Mouse (Mus musculus) cerebellum, adult 11 months (tissue): ENCODE measurements around the gene Nkd2.

Experiments used
- DNase-seq: peaks from one replicate; pipeline ENCODE4 v3.0.0; 2022

Gene Nkd2

DNA sequence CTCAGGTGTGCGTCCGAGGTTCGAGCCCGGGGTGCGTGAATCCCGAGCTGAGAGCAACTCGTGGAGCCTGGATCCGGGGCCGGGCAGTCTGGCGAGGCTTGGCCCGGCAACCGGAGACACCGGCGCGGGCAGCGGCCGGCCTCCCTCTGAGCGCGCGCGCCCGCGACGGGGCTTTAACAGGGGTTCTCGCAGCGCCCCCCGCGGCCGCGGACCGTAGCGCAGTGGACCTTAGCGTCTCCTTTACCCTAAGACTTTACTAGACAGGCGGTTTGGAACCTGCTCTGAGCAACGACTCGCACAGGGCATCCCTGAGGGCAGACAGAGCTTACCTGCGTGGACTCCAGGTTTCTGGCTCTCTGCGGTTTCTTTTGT, at the start of gene Nkd2:
Nkd2 (minus strand) TSS at position 167 of the 372 bp plus-strand sequence.
- peak; percentile 8 for DNase-seq

DNA sequence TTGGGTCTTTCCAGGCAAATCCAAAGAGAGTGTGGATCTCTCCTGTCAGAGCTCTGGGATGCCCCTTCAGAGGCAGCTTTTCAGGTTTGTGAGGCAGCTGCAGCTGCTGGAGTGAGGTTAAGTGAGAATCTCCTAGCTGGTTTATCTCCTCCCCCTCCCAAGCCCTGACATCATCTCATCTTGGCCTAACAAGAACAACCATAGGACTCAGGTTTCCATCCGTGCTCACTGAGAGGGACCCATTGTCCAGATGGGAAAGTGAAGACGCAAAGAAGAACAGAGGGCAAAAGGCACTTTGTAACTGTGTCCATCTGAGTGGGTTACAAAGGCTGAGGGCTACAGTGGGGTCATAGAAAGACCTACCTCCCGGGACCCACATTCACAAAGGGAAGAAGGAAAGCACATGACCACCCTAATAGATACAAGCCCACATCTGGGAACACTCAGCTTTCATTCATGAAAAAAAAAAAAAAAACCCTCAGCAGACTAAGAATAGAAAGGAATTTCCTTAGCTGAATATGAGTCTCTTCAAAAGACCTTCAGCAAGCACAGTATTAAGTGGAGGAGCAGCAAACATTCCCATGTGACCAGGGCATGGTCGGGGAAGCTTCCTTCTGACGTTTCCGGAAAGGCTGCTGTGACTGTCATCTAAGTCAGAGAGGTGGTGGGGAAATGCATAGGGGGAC, 45.2 kb upstream of the Nkd2 start:
- DNase-seq = no peak

DNA sequence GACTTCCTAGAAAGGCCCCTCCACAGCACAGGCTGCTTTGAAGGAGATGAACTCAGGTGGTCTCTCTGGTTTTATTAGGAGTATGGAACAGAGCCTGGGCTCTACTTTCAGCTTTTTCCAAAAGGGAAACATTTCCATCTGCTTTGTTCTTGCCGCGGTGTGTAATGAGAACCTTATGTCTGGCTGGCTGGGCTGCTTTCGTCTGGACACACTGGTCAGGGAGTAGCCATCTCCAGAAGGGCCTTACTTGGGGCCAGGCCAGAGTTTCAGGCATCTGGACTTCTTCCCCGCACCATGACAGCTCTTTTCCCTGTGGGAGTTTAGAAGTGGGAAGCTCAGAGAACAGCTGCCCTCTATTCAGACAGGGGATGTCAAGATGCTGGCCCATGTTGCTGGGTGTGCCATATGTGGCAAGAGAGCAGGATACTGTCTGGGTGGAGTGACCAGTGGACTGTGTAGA, 40.0 kb upstream of the Nkd2 start:
- no peak for DNase-seq

DNA sequence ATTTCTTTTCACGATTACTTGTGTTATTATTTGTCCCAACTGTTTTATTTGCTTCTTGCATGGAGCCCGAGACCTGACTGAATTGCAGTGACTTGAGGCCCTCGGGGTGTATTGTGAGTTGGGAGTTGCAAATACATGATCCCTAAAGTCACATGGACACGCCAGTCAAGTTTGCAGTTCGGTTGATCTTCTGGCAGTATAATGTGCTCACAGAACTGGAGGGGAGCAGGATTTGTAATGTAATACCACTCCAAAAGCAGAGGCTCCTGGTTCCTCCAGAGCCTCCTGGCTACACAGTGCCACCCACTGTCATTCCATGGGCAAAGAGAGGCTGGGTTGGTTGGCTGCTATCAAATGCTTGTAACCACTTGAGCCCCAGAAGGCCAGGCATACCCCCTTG, 39.2 kb upstream of the Nkd2 start:
- DNase-seq = no peak

DNA sequence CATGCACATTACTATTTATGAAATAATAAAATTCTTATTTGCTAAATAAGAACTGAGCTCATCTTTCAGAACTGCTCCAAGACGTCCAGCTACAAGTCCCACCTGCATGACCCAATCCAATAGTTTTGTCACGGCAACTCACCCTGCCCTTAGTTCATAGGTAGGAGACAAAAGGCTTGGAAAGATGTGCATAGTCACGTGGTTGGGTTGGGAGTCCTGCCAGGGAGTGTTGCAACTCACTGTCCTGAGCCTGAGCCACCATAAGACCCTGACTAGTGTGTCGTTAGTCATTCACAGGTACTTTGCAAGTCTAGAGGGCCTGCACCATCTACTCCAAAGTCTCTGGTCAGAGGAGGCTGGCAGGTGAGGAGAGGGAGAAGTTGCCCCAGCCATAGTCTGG, 38.6 kb upstream of the Nkd2 start:
- DNase-seq = no peak

DNA sequence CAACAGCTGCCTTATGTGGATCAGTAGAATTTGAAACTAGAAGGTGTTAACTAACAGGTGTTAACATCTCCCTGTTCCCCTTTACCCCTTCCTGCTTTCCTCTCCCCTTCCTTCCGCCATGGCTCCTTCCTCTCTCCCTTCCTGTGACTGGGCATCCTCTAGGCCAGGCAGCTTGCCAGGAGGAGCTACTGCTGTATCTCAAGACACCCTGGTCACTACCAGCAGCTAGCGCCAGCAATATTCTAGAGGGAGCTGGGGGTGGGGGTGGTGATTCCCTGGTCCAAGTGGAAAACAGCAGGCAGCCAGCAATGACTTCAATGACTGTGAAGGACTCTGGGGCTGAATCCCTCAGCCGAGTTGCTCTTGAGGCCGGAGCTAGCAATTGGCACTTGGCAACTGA, 38.2 kb upstream of the Nkd2 start:
- no peak for DNase-seq

DNA sequence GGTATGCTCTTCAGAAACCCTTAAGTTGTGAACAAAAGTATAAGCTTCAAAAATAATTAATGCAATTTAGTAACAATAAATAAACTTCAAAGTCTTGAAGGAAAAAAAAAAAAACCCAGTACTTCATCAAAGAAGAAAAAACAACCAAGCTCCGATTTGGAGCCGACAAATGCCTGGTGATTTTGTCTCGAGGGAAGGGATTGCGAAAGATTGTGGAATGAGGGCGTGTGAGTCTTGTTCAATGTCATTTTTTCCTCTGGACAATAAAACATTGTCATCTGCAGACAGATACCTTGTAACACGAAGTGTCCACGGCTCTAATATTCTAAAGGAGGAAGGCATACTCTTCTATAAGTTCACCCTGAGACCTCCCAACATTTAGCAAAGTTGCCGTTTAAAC, 33.9 kb upstream of the Nkd2 start:
- no peak for DNase-seq

DNA sequence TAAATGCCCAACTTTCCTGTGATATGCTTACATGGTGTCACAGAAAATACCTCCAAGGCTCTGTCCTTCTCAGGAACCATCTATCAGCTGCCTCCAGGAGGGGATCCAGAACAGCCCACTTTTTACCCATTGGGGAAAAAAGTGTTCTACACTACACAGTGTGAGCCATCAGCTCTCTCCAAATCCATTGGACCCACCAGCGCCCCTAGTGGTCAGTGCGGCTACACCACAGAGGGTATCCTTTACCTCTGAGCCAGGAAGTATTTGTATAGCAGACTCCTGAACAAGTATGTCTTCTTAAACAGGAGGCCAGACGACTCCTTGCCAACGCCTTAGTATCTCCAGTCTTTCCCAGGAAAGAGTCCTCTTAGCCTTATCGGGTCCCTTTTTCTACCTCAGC, 32.4 kb upstream of the Nkd2 start:
- no peak for DNase-seq

DNA sequence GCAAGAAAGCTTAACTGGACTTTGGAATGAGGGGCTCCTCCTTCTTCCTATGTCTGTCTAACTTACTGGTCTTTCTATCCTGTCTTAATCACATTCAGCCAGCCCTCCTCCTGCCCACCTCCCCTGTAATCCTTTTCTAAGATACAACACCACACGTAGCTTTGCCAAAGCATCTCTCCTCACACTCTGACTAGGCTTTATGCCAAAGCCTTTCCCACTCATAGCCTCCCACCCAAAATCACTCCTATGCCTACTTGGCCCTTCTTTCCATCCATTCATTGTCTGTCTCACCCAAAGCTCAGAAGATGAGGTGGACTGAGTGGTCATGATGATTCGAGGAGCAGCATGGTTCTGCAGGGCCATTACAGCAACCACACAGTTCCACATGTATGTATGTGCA, 24.7 kb upstream of the Nkd2 start:
- DNase-seq = no peak

DNA sequence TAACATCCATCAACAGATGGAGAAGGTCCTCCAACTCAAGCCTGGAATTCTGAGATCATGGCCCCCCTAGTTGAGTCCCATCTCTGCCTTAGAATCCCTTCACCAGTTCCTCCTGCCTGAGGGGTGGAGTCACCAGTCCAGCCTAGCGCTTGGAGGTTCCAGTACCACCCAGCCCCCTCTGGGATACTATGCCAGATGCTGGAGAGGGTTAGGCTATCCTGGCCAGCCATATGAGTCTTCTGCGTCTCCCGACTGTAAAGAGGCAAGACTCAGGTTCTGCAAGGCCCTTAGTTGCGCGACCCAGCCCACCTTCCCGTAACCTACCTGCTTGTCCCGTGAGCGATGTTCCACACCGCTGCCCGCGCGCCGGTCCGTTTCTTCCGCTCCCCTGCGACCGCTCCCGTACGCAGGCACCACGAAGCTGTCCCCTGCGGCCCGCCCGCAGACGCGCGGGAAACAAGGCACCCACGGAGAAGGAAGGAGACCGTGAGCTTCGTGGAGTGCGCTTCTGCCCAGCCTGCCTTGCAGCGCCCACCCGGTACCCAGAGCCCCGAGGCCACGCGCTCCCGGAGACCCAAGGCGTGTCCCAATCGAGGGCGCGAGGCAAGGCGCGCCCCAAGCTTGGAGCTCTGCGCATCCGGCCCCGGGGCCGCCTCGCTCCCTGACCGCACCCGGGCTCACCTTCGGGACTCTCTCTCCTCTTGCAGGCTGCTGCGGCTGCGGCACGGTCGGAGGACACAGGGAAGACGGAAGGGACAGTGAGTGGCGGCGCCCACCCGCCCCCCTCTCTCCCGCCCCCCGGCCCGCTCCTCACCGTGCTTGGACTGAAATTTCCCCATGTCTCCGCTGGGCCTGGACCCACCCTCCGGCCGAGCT, 604 bp downstream of the Nkd2 start:
- DNase-seq = no peak

DNA sequence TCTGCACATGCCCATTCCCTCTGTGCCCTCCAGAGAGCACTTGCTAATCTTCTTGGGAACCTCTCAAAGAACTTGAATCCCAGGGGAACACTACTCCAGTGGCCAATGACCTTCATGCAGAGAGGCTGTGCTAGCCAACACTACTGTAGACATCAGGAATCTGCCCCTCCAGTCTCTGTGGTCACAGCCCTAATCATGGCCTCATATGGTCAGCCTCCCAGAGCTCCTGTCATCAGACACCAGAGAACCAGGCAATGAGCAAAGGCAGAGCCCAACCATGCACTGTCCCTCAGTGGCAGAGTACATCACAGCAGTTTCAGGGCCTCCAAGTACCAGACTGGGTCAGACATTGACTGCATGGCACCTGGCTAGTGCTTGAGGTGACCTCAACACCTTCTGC, 4.7 kb downstream of the Nkd2 start:
- DNase-seq = no peak

DNA sequence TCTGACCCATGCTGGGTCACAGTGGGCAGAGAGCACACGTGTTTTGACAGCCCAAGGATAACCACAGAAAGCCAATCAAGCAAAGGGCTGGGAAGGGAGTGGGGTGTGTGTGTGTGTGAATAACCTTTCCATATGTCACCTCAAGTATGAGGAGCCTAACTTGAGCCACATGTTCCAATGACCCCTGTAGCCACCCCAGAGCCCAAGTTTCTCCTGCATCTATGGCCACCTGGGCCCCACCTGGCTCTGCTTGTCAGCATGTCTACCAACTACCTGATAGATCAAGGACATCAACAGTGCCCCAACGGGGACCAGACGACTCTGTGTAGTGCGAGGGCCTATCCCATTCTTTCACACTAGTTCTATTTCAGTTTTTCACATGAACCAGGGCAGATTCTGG, 7.7 kb downstream of the Nkd2 start:
- no peak for DNase-seq

DNA sequence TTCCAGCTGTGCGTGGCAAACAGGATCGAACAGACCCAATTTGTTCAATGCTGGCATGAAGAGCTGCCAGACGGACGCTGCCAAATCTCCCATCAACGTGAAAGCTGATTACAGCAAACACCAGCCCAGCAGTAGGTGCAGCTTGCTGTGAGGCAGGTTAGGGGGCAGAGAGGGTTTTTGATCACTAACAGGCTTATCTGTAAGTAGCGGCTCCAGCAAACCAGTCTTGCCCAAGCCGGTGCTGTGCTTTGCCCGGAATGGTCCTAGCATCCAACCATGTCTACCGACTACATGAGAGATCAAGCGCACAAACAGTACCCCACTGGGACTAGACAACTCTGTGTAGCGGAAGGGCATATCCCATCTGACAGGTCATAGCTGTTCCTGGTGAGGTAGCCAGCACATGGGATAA, 8.3 kb downstream of the Nkd2 start:
- no peak for DNase-seq

DNA sequence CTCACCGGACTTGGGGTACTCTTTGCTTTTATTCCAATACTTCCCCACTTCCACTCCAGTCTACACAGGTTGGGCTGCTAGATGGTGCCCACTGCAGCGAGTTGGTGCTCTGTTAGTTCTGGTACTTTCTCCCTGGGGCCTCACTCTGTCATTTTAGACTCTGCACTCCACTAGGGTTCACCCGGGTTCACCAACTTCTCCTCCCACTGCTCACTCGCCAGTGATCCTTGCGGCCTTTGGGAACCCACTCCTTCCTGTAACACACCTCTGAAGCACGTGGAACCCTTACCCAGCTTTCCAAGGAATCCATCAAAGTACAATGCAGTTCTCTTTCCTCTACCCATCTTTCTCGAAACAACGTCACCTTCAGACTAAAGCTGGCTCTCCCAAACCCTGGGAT, 9.7 kb downstream of the Nkd2 start:
- DNase-seq = no peak

DNA sequence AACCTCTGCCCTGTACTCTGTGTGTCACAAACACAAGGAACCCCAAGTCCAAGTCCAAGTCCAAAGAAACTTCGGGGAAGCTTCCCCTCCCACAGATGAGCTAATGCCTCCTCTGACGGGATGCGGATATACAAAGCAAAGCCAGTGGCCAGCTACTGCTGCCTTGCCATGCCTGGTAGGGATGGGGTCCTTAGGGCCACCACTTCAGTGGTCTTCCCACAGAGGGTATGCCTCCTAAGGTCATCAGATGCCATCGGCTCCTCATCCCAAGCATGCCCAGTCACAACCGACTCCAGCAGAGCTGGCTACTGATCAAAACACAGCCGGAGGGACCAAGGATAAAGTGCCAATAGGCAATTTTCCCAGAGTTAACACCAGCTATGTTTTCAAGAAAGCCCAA, 10.9 kb downstream of the Nkd2 start:
- DNase-seq = no peak

DNA sequence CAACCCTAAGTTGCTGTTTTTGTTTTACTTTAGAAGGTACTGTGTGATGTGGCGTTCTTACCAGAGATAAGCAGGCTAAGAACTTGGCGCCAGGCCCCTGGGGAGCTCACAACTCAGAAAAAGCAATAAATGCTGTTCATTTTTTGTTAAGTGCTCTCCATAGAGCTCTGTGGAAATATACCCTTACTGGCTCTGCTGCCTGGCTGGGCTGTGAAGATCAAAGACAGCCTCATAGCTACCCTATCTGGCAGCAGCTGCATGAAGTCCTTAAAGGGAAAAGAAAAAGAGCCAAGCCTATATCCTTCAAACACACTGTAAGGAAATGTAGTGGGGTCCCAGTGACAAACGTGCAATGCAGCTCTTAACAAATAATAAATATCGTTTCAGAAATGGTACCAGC, 11.6 kb downstream of the Nkd2 start:
- DNase-seq = no peak

DNA sequence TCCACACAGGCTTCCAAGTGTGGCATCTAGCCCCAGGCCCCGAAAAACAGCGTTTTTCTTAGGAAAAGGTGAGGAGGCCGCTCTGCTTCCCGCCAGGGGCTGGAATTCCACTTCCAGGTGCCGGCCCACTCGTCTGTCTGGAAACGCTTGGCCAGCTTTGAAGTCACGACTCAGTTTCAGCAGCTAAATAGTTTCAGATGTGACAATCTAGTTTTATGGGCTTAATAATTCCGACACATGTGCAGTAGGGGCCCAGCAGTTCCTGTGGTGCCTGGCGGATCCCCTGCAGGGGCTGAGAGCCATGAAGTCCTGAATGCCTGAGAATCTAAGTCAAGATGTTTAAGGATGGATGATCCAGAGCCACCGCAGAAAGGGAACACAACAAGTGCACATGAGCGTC, 13.6 kb downstream of the Nkd2 start:
- no peak for DNase-seq

DNA sequence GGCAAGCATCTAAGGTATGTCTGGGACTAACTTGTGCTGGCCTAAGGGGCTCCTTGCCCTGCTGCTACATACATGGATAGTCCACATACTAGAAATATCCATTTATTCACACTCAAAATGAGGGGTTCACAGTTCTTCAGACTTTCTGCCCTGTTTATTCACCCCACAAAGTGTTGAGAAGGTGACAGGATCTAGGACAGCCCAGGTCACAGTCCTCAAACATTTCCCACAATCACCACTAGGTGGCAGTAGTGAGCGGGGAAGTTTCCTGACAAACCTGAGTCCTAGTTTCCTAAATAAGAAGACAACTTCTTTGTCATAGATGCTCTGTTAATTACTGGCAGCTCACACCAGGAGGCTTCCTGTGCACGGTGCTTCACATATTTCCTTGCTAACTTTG, 15.9 kb downstream of the Nkd2 start:
- DNase-seq = peak; percentile 21

DNA sequence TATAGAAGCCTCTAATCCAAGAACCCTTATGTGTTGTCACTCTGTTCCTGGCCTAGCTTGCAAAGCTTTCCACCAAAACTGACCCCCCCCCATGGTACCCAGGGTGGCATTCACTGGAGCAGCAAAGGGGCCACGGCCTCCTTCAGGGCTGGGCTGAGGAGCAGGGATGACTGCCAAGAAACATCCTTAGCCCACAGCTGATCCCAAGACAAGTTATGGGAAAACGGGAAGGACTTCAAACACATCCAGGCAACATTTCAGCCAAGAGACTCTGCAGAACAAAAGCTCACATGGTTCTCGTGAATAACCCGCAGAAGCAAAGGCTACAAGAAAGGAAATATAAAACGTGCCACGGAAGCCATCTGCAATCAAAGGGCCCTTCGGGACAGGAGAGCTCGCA, 20.2 kb downstream of the Nkd2 start:
- DNase-seq = no peak

DNA sequence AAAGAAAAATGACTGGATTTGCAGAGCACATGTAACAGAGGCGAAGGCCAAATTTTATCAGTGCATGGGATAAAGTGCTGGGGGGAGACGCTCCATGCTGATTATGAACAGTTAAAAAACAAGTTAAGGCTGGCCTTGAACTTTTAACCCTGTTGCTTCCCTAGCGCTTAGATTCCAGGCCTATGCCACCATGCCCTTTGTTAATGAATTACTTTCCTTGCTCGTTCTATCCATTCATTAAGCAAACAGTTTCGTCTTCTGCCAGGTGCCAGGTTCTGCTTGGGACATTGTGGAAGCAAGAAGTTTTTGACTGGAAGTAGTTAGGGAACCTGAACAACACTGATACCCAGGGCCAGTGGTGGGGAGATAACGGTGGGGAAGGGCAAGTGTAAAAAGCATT, 23.7 kb downstream of the Nkd2 start:
- DNase-seq = no peak

DNA sequence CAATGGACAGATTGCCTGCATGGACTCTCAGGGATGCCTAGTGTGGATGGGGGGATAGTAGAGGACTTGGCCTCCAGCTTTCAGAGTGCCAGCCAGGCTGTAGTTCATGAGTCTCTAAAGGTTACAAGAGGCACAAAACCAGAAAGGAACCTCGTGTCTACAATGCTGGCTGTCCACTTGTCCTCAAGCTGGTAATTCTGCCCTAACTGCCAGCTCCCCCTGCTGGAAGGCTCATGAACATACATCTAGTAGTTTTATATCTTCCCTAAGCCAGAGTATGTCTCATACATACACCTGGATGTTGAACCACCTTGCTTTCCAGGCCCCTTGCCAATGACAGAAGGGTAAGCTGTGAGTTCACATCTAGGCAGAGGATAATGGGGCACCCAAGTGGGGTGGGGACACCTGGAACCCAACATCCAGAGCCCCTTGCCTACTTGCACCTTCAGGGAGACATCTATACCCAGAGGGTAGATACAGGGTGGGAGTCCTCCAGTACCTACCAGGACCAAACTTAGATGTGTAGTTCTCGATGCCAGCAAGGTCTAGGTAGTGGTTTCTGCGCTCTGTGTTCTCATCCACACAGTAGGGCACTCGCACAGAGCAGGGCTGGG, 25.1 kb downstream of the Nkd2 start:
- DNase-seq = peak; percentile 11

DNA sequence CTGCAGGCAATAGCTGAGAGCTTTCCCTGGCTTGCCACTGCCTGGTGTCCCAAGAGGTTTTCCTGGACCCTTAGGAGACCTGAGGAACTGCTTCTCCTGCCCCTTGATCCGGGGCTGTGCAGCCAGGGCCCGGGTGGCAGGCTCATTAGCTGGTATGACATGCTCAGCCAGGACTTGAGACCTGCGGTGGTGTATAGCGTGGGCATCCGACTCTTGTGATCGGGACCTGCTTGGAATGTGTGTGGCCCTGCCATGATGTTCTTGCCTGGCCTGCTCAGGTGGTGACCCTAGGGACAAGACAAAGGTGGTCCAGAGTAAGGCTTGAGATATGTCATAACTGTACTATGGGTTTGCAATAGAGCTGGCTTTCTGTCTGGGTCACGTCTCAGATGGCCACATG, 26.2 kb downstream of the Nkd2 start:
- no peak for DNase-seq

DNA sequence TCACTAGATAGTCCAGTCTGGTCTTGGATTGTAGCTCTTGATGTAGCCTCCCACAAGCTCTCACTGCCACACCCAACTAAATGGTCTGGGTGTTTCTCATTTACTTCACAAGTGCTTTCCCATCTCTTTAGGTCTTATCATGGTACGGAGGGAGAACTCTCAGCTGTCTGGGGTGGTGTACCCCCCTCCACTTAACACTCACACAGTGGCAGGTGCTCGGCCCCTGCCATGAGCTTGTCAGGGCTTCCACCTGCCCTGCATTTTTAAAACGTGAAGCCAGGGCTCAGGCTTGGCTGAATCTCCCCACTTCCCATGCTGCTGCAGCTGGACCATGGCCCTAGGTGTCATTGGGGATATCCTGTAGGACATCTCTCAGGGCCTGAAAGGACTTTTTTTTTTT, 28.5 kb downstream of the Nkd2 start:
- no peak for DNase-seq

DNA sequence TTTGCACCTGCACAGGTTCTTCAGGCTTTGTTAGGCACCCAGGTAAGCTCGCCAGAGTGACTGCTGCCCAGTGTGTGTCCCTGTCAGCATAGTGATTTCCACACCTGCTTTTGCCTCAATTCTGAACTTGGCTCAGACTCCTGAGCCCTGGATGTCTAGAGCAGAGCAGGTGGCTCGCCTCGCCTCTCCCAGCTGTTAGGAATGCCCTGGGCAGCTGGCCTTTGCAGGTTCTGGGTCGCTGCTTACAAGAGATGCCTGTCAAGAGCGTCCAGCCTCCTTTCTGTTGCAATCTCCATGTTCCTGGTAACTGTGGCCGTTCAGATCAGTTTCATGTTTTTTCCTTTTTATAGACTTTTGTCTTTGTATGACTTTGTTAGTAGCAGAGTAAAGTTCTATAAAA, 31.1 kb downstream of the Nkd2 start:
- no peak for DNase-seq
